Mouse (Mus musculus) midbrain, embryonic 12.5 days (tissue): ENCODE measurements around the gene Cdnf. TPM values are rescaled to one million over a fixed set of nuclear protein-coding genes. Genes with fewer than 3 reads are reported as not detected.

ENCODE experiments used
- ATAC-seq: fragments of 200-750 bp; cut with Nextera tagmentation; 2 replicates; pipeline ENCODE4 v1.8.0; 2017; ENCODE audit warnings: low read depth, moderate TSS enrichment, moderate library complexity; ENCODE audit not compliant: low FRiP score
- H3K27ac ChIP-seq: fragments of 300-500 bp; sonication (generic); replicated peaks from 2 replicates; pipeline ENCODE4 v1.5.1; 2016; ENCODE audit warnings: mild to moderate bottlenecking
- H3K27me3 ChIP-seq: fragments of 300-500 bp; sonication (generic); 2 replicates; pipeline ENCODE4 v1.6.1; 2016; ENCODE audit warnings: mild to moderate bottlenecking
- H3K36me3 ChIP-seq: fragments of 300-500 bp; sonication (generic); 2 replicates; pipeline ENCODE4 v1.6.1; 2016
- H3K4me1 ChIP-seq: fragments of 300-500 bp; sonication (generic); 2 replicates; pipeline ENCODE4 v1.6.1; 2016
- H3K4me2 ChIP-seq: fragments of 300-500 bp; sonication (generic); replicated peaks from 2 replicates; pipeline ENCODE4 v1.6.1; 2016; ENCODE audit warnings: mild to moderate bottlenecking, moderate library complexity
- H3K4me3 ChIP-seq: fragments of 300-500 bp; sonication (generic); 2 replicates; pipeline ENCODE4 v1.5.1; 2016; ENCODE audit warnings: mild to moderate bottlenecking
- H3K9ac ChIP-seq: fragments of 300-500 bp; sonication (generic); replicated peaks from 2 replicates; pipeline ENCODE4 v1.6.1; 2016; ENCODE audit warnings: mild to moderate bottlenecking, moderate library complexity
- H3K9me3 ChIP-seq: fragments of 300-500 bp; sonication (generic); 2 replicates; pipeline ENCODE4 v1.6.1; 2016; ENCODE audit warnings: mild to moderate bottlenecking
- WGBS: fragments of 180-500 bp; shearing (Covaris S2); methylation state at CpG from one replicate; pipeline ENCODE4 v1.1.7; 2016; 5-methylcytosine and 5-hydroxymethylcytosine counted together
- polyA plus RNA-seq: library from polyadenylated mRNA; unstranded; fragments of >200 nt; fragmentation: Nextera tagmentation; extraction: Ambion mirVana; gene quantifications from 2 replicates; pipeline ENCODE4 v1.2.1, GENCODE M21; 2016

Gene Cdnf
- polyA plus RNA-seq, 1 experiment from 2014 or later: 0.15 TPM

DNA sequence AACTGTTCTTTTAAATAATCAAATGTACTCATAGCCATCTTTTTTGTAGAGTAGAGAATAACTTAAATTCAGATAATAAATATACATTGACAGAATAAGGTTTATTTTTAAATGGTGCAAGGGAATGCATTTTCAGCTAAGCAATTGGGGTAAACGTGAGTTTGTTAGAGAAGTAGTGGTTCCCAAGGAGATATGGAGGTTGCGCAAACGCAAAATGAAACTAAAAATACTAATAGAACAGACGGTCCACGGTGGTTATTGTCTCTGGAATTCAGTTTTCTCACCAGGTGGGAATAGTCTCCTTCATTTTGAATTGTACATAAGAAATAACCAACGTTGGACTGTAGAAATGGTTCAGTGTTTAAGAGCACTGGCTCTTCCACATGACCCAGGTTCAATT lies 13.5 kb downstream of the Cdnf start:
- no peak overlapping the region for H3K4me2 ChIP-seq
- 79% methylated on average over 6 of the region's 6 CpGs for WGBS

DNA sequence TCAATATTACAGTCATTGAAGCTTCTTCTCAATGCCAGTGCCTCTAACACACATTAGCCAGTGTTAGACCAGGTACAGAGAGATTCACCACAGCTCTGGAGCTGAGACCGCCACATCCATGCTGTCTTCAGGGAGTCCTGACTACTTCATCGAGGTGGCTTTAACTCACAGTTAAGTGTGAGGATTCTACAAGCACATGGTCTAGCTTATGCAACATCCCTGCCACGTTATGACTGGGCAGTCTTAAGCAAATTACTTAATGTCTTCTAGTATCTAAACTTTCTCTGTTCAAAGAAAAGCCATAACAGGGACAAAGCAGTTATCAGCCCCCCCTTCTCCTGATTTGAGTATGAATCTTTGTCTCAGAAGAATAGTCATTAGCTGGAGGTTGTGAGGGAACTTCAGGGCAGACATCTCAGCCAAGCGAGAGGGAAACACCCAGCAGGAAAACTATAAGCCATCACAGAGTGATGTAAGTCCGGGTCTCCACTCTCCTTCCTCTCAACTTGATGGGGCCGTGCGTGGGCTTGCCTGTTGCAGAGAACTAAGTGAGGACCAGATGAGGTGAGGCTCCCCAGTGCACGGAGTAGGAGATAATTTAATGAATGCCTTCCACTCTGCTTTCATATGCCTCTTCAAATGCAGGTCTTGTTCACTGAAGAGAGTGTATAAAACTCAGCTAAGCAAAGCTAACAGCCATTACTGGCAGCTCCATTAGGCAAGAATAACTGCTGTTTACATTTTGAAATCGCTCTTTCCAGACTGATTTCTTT lies 28.7 kb downstream of the Cdnf start:
- Histone ChIP-seq H3K9ac (no peak overlapping the region), H3K27ac (no peak overlapping the region), H3K4me3 (no peak overlapping the region), H3K4me2 (no peak overlapping the region), H3K4me1 (no peaks in the 10 kb centered on the region), H3K36me3 (no peaks in the 10 kb centered on the region), H3K9me3 (no peaks in the 10 kb centered on the region), H3K27me3 (no peaks in the 10 kb centered on the region)
- no peak for ATAC-seq
- WGBS: 78% methylated on average over 9 of the region's 9 CpGs

More for the DNA sequence above, 13.5 kb downstream of the Cdnf start:
- H3K4me3 ChIP-seq: no peak overlapping the region
- no peaks in the 10 kb centered on the region for H3K9me3 ChIP-seq
- H3K27me3 ChIP-seq: no peaks in the 10 kb centered on the region
- no peaks in the 10 kb centered on the region for H3K4me1 ChIP-seq
- H3K36me3 ChIP-seq: no peaks in the 10 kb centered on the region
- H3K9ac ChIP-seq: no peak overlapping the region
- H3K27ac ChIP-seq: no peak overlapping the region
- ATAC-seq: no peak

DNA sequence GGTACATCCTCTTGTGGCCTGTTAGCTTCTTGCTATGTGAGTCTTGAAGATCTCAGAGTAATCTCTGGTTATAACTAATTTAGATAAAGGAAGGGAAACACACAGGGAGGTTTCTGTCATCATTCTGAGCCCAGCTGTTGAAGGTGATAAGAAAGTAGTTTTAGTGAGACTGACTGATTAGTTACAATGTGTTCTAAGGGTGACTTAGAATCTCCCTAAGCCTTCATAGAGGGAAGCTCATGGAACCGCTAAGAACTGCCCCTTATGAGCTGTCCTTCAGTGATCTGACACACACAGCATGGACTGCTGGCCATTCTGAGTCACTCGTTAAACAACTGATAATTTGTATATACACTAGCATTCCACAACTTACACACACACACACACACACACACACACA lies 33.2 kb downstream of the Cdnf start:
- Histone ChIP-seq H3K9me3 (no peaks in the 10 kb centered on the region), H3K27me3 (no peaks in the 10 kb centered on the region), H3K27ac (no peak overlapping the region), H3K36me3 (no peaks in the 10 kb centered on the region), H3K4me3 (no peak overlapping the region), H3K4me1 (no peaks in the 10 kb centered on the region), H3K9ac (no peak overlapping the region), H3K4me2 (no peak overlapping the region)
- WGBS: 80% methylated on average over 2 of the region's 2 CpGs
- ATAC-seq: no peak

DNA sequence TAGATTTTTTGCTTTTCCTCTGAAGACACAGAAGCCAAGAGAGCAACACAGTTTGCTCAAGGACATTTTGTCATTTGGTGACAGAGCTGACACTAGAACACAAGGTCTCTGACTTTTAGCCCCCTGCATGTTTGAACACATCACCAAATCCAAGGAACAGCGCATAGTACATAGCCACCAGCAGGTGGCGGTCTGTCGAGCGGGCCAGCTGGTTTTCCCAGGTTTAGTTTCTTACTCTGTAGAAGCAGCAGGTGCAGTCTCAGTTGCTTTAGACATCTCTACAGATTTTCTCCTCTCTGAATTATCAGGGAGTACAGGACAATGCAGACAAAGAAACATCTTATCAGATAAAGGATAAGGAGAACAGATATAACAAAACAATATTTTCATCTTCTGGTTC lies 33.8 kb downstream of the Cdnf start:
- Histone ChIP-seq H3K4me3 (no peak overlapping the region), H3K9ac (no peak overlapping the region), H3K9me3 (no peaks in the 10 kb centered on the region), H3K27me3 (no peaks in the 10 kb centered on the region), H3K4me1 (no peaks in the 10 kb centered on the region), H3K4me2 (no peak overlapping the region), H3K27ac (no peak overlapping the region), H3K36me3 (no peaks in the 10 kb centered on the region)
- 2% methylated on average over 4 of the region's 4 CpGs for WGBS
- no peak for ATAC-seq

DNA sequence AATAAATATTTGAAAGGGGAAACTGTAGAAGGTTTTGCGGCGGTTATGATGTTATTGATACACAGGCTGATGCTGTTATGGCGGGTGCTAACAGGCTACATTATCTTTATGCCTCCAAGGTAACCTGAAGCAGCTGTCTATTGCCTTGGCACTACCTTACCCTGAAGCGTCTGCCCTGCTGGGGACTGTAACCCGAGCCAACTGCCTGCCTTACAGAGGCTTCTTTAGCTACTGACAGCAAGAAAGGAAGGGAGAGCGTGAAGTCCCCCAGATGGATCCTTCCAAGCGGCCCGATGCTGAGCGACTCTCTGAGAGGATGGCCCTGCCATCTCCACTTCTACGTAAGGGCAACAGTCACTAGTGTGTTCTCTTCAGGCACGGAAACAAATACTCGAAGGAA lies 57.4 kb downstream of the Cdnf start, which contains the start of gene Fam107b:
Fam107b (plus strand) TSS at position 303 of the 400 bp plus-strand sequence.
- Histone ChIP-seq H3K4me2 (no peak within 1 kb of the TSS), H3K36me3 (no peaks in the 10 kb centered on the region), H3K4me1 (no peaks in the 10 kb centered on the region), H3K27ac (no peak within 1 kb of the TSS), H3K4me3 (no peak within 1 kb of the TSS), H3K9ac (no peak within 1 kb of the TSS), H3K9me3 (no peaks in the 10 kb centered on the region), H3K27me3 (no peaks in the 10 kb centered on the region)
- ATAC-seq: no peak
- 78% methylated on average over 12 of the region's 12 CpGs for WGBS

DNA sequence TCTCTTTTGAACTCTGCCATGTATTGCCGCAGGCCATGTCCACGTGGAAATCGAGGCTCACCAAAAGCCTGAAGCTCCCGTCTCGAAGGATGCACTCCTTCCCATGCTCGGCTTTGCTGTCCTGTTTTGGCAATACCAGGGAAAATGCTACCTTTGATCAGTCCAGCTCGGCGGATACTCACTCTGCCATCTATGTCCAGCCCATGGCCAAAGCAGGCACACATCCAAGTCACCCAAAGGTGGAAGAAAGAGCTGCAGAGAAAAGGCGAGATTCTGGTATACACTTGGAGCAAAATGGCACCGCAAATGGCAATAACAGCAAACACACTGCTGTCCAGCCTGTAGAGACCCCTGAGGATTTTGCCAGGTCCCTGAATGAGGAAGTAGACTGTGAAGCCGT lies 57.8 kb downstream of the Cdnf start:
- Histone ChIP-seq H3K9ac (no peak overlapping the region), H3K27me3 (no peaks in the 10 kb centered on the region), H3K9me3 (no peaks in the 10 kb centered on the region), H3K4me1 (no peaks in the 10 kb centered on the region), H3K36me3 (no peaks in the 10 kb centered on the region), H3K4me2 (no peak overlapping the region), H3K4me3 (no peak overlapping the region), H3K27ac (no peak overlapping the region)
- whole genome bisulfite sequencing: 89% methylated on average over 11 of the region's 11 CpGs
- no peak for ATAC-seq

DNA sequence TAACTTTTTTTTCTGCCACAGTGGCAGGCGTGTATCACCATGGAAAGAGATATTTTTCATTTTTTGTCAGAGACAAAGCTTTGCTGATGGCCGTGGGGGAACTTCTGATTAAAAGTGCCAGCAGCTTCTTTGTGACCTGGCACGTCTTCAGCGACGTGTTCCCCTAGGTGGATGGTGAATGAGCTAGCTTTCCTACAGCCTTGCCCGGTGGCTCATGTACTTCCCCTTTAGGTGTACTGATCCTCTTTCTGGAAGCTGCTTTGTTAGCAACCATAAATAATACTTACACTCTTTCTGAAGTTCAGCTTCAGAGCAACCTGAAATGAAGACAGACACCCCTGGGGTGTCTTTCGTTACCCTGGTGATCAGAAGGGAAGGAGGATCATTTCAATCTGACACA lies 61.1 kb downstream of the Cdnf start:
- no peak overlapping the region for H3K4me3 ChIP-seq

DNA sequence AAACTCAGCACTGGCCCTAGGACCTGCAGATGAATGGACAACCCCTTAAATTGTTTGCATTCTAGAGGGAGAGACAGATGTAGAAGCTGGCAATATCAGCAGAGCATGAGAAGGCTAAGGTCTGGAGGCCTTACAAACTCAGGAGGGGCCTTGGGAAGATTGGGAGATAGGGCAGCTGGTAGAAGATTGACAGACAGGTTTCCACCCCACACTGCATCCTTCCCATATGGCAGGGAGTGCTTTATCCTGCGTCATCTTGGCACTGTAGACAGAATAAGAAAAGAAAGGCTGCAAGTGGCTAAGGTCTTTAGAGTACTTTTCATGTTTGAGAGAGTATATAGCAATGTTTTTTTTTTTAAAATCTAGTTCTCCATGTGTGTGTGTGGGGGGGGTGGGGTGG lies 62.3 kb downstream of the Cdnf start:
- H3K4me1 ChIP-seq: no peaks in the 10 kb centered on the region

More for the DNA sequence above, 61.1 kb downstream of the Cdnf start:
- H3K36me3 ChIP-seq: no peaks in the 10 kb centered on the region
- no peak for ATAC-seq
- H3K27ac ChIP-seq: no peak overlapping the region
- no peak overlapping the region for H3K4me2 ChIP-seq
- 82% methylated on average over 7 of the region's 7 CpGs for WGBS
- no peaks in the 10 kb centered on the region for H3K27me3 ChIP-seq
- H3K9ac ChIP-seq: no peak overlapping the region
- no peaks in the 10 kb centered on the region for H3K9me3 ChIP-seq
- no peaks in the 10 kb centered on the region for H3K4me1 ChIP-seq

More for the DNA sequence above, 62.3 kb downstream of the Cdnf start:
- WGBS: 94% methylated on average over 1 of the region's 1 CpGs
- no peak overlapping the region for H3K9ac ChIP-seq
- H3K27me3 ChIP-seq: no peaks in the 10 kb centered on the region
- no peak overlapping the region for H3K4me3 ChIP-seq
- no peak overlapping the region for H3K27ac ChIP-seq
- no peak for ATAC-seq
- no peaks in the 10 kb centered on the region for H3K36me3 ChIP-seq
- H3K4me2 ChIP-seq: no peak overlapping the region
- no peaks in the 10 kb centered on the region for H3K9me3 ChIP-seq

Other genes with a start within 250 kb of the Cdnf start
- gene Nmt2, start 228.8 kb upstream of the Cdnf start, polyA plus RNA-seq: 67.1 and 69.2 TPM in 2 replicates
- gene Rpp38, start 180.4 kb upstream of the Cdnf start, polyA plus RNA-seq: 15.8 and 16.1 TPM in 2 replicates
- gene Acbd7, start 176.9 kb upstream of the Cdnf start, polyA plus RNA-seq: not detected in 2 replicates
- gene Olah, start 115.8 kb upstream of the Cdnf start, polyA plus RNA-seq: not detected in 2 replicates
- gene Meig1, start 90.4 kb upstream of the Cdnf start, polyA plus RNA-seq: 1.3 TPM in 1 of 2 replicates, not detected in the other
- gene Dclre1c, start 88.9 kb upstream of the Cdnf start, polyA plus RNA-seq: 9.4 and 9.9 TPM in 2 replicates
- gene Suv39h2, start 38.0 kb upstream of the Cdnf start, polyA plus RNA-seq: 31.7 and 35.3 TPM in 2 replicates
- 10.4 and 11.5 TPM in 2 replicates for gene Gm45902, start 240 bp upstream of the Cdnf start, polyA plus RNA-seq
- 91.8 and 95.9 TPM in 2 replicates for gene Hspa14, start 216 bp upstream of the Cdnf start, polyA plus RNA-seq
- gene Fam107b, start 57.5 kb downstream of the Cdnf start, polyA plus RNA-seq: 44.6 and 49.9 TPM in 2 replicates